Mouse (Mus musculus) layer of hippocampus, adult 2 months (tissue): ENCODE data around the gene Tmigd1. TPM values are rescaled to one million over a fixed set of nuclear protein-coding genes. Genes with fewer than 3 reads are reported as not detected.

Experiments used
- DNase-seq, 2 experiments: peaks; one replicate each; pipeline ENCODE4 v3.0.0; 2022; ENCODE audit warnings: low spot score in 2 of 2
- H3K27ac ChIP-seq: fragments of 200-600 bp; 2 replicates; pipeline ENCODE4 v1.8.1; 2022
- H3K4me3 ChIP-seq: fragments of 200-600 bp; 2 replicates; pipeline ENCODE4 v1.8.1; 2022; ENCODE audit warnings: mild to moderate bottlenecking
- CTCF ChIP-seq: fragments of 200-600 bp; conservative IDR thresholded peaks from 2 replicates; pipeline ENCODE4 v1.8.1; 2022; ENCODE audit warnings: antibody characterized with exemption, mild to moderate bottlenecking, moderate library complexity
- long read RNA-seq, 2 experiments: library from polyadenylated mRNA; stranded (forward); transcript quantifications; one replicate each; pipeline ENCODE4 v2.0.0; 2021; ENCODE audit warnings: borderline mapping rate in 2 of 2
- total RNA-seq, 2 experiments: library from RNA; stranded (reverse); gene quantifications; 2 replicates each; pipeline ENCODE4 v1.2.3; 2021

Tmigd1 gene
- not detected for total RNA-seq
- long read RNA-seq, experiment 1: 0 reads
- long read RNA-seq, experiment 2: 0 reads

GRCm38 (mm10) chr11:76901579-76902361, at the start of gene Tmigd1:
TSS of gene Tmigd1 (plus strand) at chr11:76902159.
- H3K27ac ChIP-seq: no peak within 1 kb of the TSS
- no peak for TF ChIP-seq CTCF
- H3K4me3 ChIP-seq: no peak within 1 kb of the TSS
- DNase-seq: no peak

GRCm38 (mm10) chr11:76854475-76855341, 47.3 kb upstream of the Tmigd1 start:
- H3K4me3 ChIP-seq: no peak overlapping the region
- DNase-seq: no peak
- no peak for TF ChIP-seq CTCF
- no peak overlapping the region for H3K27ac ChIP-seq

- DNase-seq: no peak
- Histone ChIP-seq H3K27ac (no peak overlapping the region), H3K4me3 (no peak overlapping the region)
- no peak for TF ChIP-seq CTCF
Measured at GRCm38 (mm10) chr11:76856601-76857000, 45.4 kb upstream of the Tmigd1 start.

DNA sequence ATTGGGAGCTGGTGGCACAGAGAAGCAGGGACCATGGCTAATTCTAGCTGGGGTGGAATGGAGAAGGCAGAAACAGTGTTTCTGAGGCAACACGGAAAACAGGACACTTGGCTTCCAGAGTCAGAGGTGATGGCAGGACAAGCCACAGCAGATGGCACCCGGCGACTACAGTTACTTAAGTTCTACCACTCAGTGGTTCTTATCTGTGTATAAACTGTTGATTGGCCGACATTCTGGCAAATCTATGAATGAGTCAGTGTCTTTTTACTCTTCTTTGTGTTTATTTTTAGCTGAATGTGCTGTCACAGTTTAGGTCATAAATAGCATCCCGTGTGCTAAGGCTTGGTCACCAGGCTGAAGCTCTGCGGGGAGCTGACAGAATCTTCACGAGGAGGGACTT, 44.8 kb upstream of the Tmigd1 start:
- Histone ChIP-seq H3K4me3 (no peak overlapping the region), H3K27ac (no peak overlapping the region)
- no peak for TF ChIP-seq CTCF
- no peak for DNase-seq

- DNase-seq: no peak
- no peak for TF ChIP-seq CTCF
- Histone ChIP-seq H3K27ac (no peak overlapping the region), H3K4me3 (no peak overlapping the region)
Measured at GRCm38 (mm10) chr11:76858781-76859180, 43.2 kb upstream of the Tmigd1 start.

- H3K4me3 ChIP-seq: no peak overlapping the region
- no peak for DNase-seq
- no peak overlapping the region for H3K27ac ChIP-seq
- no peak for TF ChIP-seq CTCF
Measured at GRCm38 (mm10) chr11:76859261-76859660, 42.7 kb upstream of the Tmigd1 start.

GRCm38 (mm10) chr11:76861185-76861584, 40.8 kb upstream of the Tmigd1 start:
- no peak overlapping the region for H3K27ac ChIP-seq
- H3K4me3 ChIP-seq: no peak overlapping the region
- no peak for TF ChIP-seq CTCF
- DNase-seq: no peak

GRCm38 (mm10) chr11:76872556-76873234, 29.3 kb upstream of the Tmigd1 start:
- peak; percentile 22 for TF ChIP-seq CTCF
- DNase-seq: no peak
- Histone ChIP-seq H3K4me3 (no peak overlapping the region), H3K27ac (no peak overlapping the region)

DNA sequence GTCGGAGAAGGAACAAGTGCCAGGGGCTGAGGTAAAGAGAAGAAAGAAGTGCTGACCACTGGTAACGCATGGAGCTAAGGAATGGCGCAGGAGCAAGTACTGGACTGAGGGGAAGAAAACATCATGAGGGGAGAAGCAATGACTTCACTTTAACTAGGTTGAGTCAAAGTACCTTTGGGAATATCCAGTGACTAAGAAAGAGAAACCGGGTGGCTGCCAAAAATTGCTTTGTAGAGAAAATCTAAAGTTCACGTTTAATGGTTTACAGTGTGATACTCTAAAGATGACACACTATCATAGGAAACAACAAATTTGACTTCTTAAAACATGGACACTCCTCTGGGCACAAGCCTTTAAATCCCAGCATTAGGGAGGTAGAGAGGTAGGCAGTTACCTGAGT, 28.1 kb upstream of the Tmigd1 start:
- DNase-seq: no peak
- Histone ChIP-seq H3K4me3 (no peak overlapping the region), H3K27ac (no peak overlapping the region)
- no peak for TF ChIP-seq CTCF

- Histone ChIP-seq H3K4me3 (no peak overlapping the region), H3K27ac (no peak overlapping the region)
- DNase-seq: no peak
- TF ChIP-seq CTCF: no peak
Measured at GRCm38 (mm10) chr11:76874766-76875165, 27.2 kb upstream of the Tmigd1 start.

DNA sequence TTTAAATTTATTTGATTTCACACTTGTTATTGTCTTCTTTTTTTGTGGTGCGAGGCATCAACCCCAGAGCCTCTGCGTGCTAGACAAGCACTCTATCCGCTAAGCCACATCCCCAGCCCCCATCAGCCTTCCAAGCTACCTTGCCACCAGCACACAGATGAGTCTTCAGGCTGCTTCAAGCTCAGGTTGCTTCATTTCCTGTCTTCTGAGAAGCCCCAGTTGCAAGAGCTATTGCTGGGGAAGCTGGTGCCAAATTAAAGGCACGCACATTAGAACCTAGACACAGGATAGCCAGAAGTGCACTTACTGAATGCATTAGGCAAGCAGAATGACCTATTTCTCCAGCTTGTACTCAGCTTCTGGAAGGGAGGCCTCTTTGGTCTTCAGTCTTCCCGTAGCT, 22.1 kb upstream of the Tmigd1 start:
- Histone ChIP-seq H3K4me3 (no peak overlapping the region), H3K27ac (no peak overlapping the region)
- no peak for DNase-seq
- no peak for TF ChIP-seq CTCF

DNA sequence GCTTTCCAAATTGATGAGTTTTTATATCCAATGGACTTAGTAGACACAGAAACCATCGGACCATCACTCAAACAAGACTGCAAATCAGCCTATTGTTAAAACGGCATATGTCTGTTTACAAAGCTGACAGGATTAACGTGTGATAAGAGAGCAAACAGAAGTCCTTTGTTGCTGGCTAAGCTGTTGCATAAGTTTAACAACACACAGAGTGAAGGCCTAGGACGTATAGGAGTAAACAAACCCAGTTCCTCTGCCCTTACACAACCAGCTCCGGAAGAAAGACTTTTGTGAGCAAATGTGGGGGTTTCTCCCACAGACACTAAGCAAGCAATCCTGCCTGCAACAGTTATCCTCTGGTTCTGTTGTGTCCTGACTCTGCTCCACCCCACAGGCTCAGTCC, 17.5 kb upstream of the Tmigd1 start:
- no peak for TF ChIP-seq CTCF
- Histone ChIP-seq H3K27ac (no peak overlapping the region), H3K4me3 (no peak overlapping the region)
- DNase-seq: no peak
